ENCODE assay signal across 9 mouse cellular contexts in the genomic region with DNA sequence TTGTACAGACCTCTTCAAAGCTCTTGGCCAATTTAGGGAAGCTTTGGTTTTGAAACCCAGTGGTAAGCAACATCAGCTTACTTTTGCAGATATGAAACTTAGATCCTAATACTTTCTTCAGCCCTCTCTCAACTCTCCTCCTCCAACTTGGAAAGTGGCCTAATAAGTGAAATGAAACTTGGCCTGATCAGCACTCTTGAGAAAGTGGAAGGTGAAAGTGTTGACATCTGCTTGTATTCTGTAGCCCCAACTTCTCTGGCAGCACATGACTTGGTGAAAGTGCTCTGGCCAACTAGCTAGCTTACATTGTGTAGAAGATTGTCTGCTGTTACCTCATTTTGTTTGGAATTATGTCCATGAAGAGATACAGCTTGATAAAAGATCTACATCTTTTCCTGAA.
DNase-seq lines count a peak whose midpoint lies in the region; ATAC-seq and TF ChIP-seq lines count a peak whose summit lies in the region.
"Had no signal": no experiment of that assay in that cellular context is flagged by ENCODE, and none has a peak within 500 bp of the region (broad histone marks: within the 10 kb centered on the region; RNA-seq: fewer than 3 reads in every experiment).

No protein-coding gene starts in this region.

- H3K27me3 ChIP-seq in heart, postnatal 0 days (ENCODE audit: control insufficient read depth, insufficient read depth, low read length): no peaks in the 10 kb centered on the region
- 0 out of 2 replicates have a peak, but pooled peaks cover 3% of the 10 kb centered on the region for H3K27me3 ChIP-seq in heart, embryonic 12.5 days (replicated peaks)
- no peaks in the 10 kb centered on the region for H3K27me3 ChIP-seq in forebrain, embryonic 14.5 days (replicated peaks; ENCODE audit: control insufficient read depth, insufficient read depth, low read length)
- no peaks in the 10 kb centered on the region for H3K27me3 ChIP-seq in thymus, adult 2 months (ENCODE audit: control insufficient read depth, insufficient read depth, low read length)

- no peak overlapping the region for H3K9ac ChIP-seq in heart, postnatal 0 days (replicated peaks; ENCODE audit: low read depth, low read length)
- H3K9ac ChIP-seq in heart, embryonic 12.5 days: no peak overlapping the region
- no peak overlapping the region for H3K9ac ChIP-seq in forebrain, embryonic 14.5 days (ENCODE audit: low read length)

- H3K27ac ChIP-seq in heart, postnatal 0 days (ENCODE audit: low read depth): no peak overlapping the region
- no peak overlapping the region for H3K27ac ChIP-seq in heart, embryonic 12.5 days (ENCODE audit: poor library complexity, severe bottlenecking)
- H3K27ac ChIP-seq in forebrain, embryonic 14.5 days (ENCODE audit: low read depth, low read length): no peak overlapping the region
- no peak overlapping the region for H3K27ac ChIP-seq in thymus, adult 2 months (ENCODE audit: control insufficient read depth, insufficient read depth, low read length)

- no peak for TF ChIP-seq CTCF in heart, postnatal 0 days (IDR thresholded peaks at IDR 0.05; ENCODE audit: low read depth)
- TF ChIP-seq CTCF in thymus, adult 2 months (IDR thresholded peaks at IDR 0.05; ENCODE audit: borderline replicate concordance, control insufficient read depth, extremely low read depth, insufficient read depth, low read length, poor library complexity): no peak

- H3K4me3 ChIP-seq in heart, postnatal 0 days (ENCODE audit: low read depth, low read length): no peak overlapping the region
- no peak overlapping the region for H3K4me3 ChIP-seq in heart, embryonic 12.5 days
- no peak overlapping the region for H3K4me3 ChIP-seq in forebrain, embryonic 14.5 days (ENCODE audit: low read depth, low read length)
- no peak overlapping the region for H3K4me3 ChIP-seq in thymus, adult 2 months (ENCODE audit: control insufficient read depth, insufficient read depth, low read length)

- peaks cover 19% of the 10 kb centered on the region for H3K4me1 ChIP-seq in heart, postnatal 0 days (ENCODE audit: control insufficient read depth, insufficient read depth)
- peaks cover 4% of the 10 kb centered on the region for H3K4me1 ChIP-seq in heart, embryonic 12.5 days (replicated peaks)
- no peaks in the 10 kb centered on the region for H3K4me1 ChIP-seq in forebrain, embryonic 14.5 days (ENCODE audit: control insufficient read depth, insufficient read depth, low read length)
- no peaks in the 10 kb centered on the region for H3K4me1 ChIP-seq in thymus, adult 2 months (replicated peaks; ENCODE audit: control insufficient read depth, insufficient read depth, low read length)

- ATAC-seq in heart, postnatal 0 days (ENCODE audit: insufficient read depth, low read depth): no peak
- no peak for ATAC-seq in heart, embryonic 12.5 days (ENCODE audit: insufficient number of reproducible peaks, low FRiP score)
- no peak for ATAC-seq in forebrain, embryonic 14.5 days
- ATAC-seq: midbrain, embryonic 16.5 days had no signal

- no peak overlapping the region for H3K4me2 ChIP-seq in heart, postnatal 0 days (ENCODE audit: low read depth, low read length)
- no peak overlapping the region for H3K4me2 ChIP-seq in heart, embryonic 12.5 days
- no peak overlapping the region for H3K4me2 ChIP-seq in forebrain, embryonic 14.5 days (ENCODE audit: low read length)

- TF ChIP-seq POLR2A in thymus, adult 2 months (IDR thresholded peaks at IDR 0.05; ENCODE audit: control insufficient read depth, extremely low read depth, insufficient read depth, low read length, poor library complexity): no peak

- no peaks in the 10 kb centered on the region for H3K9me3 ChIP-seq in heart, postnatal 0 days (replicated peaks; ENCODE audit: control insufficient read depth, low read length)
- no peaks in the 10 kb centered on the region for H3K9me3 ChIP-seq in heart, embryonic 12.5 days (replicated peaks)
- H3K9me3 ChIP-seq in forebrain, embryonic 14.5 days (replicated peaks; ENCODE audit: control insufficient read depth, low read length): no peaks in the 10 kb centered on the region

- H3K36me3 ChIP-seq in heart, postnatal 0 days (replicated peaks; ENCODE audit: control insufficient read depth, insufficient read depth, low read length): no peaks in the 10 kb centered on the region
- no peaks in the 10 kb centered on the region for H3K36me3 ChIP-seq in heart, embryonic 12.5 days
- no peaks in the 10 kb centered on the region for H3K36me3 ChIP-seq in forebrain, embryonic 14.5 days (ENCODE audit: control insufficient read depth, insufficient read depth, low read length)
- no peaks in the 10 kb centered on the region for H3K36me3 ChIP-seq in thymus, adult 2 months (ENCODE audit: control insufficient read depth, insufficient read depth, low read length)

- no peak for TF ChIP-seq EP300 in heart, postnatal 0 days (IDR thresholded peaks at IDR 0.05; ENCODE audit: low read depth)

- peak; percentile 24 for DNase-seq in heart, postnatal 0 days (ENCODE audit: low spot score)
- DNase-seq in 3T3-L1 (ENCODE audit: low read depth, low spot score) (peak; percentile 19), NIH3T3 (ENCODE audit: low read depth) (peak; percentile 15)
- peak; percentile 31 for DNase-seq in lung, postnatal 14 days
- DNase-seq in forebrain, embryonic 14.5 days (ENCODE audit: low spot score): no peak
- no peak for DNase-seq in thymus, adult 2 months
- DNase-seq: thymus, postnatal 25 days had no signal

Comparison
In these comparisons a context has a peak if more than half of its experiments do, and no peak if none do; other contexts are left out.
1. DNase-seq: peak in heart, postnatal 0 days (single experiment), 3T3-L1 (single experiment), NIH3T3 (single experiment) and lung, postnatal 14 days (single experiment); none in forebrain, embryonic 14.5 days (single experiment) and thymus, adult 2 months (single experiment).